Mouse (Mus musculus): ENCODE data around the gene Cbx1. TPM values are rescaled to one million over a fixed set of nuclear protein-coding genes. Genes with fewer than 3 reads are reported as not detected.
"Not testable (repeated sequence)": the region's sequence is repeated elsewhere in the genome, so short reads cannot be mapped to it uniquely, and the experiment has no call there.

Gene Cbx1
- total and polyA plus RNA-seq, 2 experiments from 2014 or later = 55.6 to 57.0 TPM

GRCm38 (mm10) chr11:96843627-96844026 lies 54.7 kb downstream of the Cbx1 start:
- H3K27me3 ChIP-seq (ENCODE audit: insufficient read depth, low read length) = no peaks in the 10 kb centered on the region
- no peaks in the 10 kb centered on the region for H3K4me1 ChIP-seq (ENCODE audit: insufficient read depth)
- no peak overlapping the region for H3K4me2 ChIP-seq (ENCODE audit: low read depth)
- H3K36me3 ChIP-seq (ENCODE audit: insufficient read depth) = no peaks in the 10 kb centered on the region
- DNase-seq (no peak), ATAC-seq (no peak)
- no peaks in the 10 kb centered on the region for H3K9me3 ChIP-seq (ENCODE audit: low read length)
- H3K4me3 ChIP-seq (ENCODE audit: low read depth, low read length) = no peak overlapping the region
- no peak overlapping the region for H3K27ac ChIP-seq (ENCODE audit: low read depth, low read length)
- TF ChIP-seq CTCF (IDR thresholded peaks at IDR 0.05; ENCODE audit: low read depth) = no peak
- H3K9ac ChIP-seq = no peak overlapping the region
- 65% methylated on average over 3 of the region's 3 CpGs for WGBS

GRCm38 (mm10) chr11:96847240-96847639 lies 58.3 kb downstream of the Cbx1 start:
- H3K9me3 ChIP-seq (ENCODE audit: low read length) = no peaks in the 10 kb centered on the region
- no peak overlapping the region for H3K4me3 ChIP-seq (ENCODE audit: low read depth, low read length)
- DNase-seq (no peak), ATAC-seq (no peak)
- no peaks in the 10 kb centered on the region for H3K36me3 ChIP-seq (ENCODE audit: insufficient read depth)
- H3K4me2 ChIP-seq (ENCODE audit: low read depth) = no peak overlapping the region
- H3K27ac ChIP-seq (ENCODE audit: low read depth, low read length) = no peak overlapping the region
- H3K9ac ChIP-seq = no peak overlapping the region
- no peaks in the 10 kb centered on the region for H3K4me1 ChIP-seq (ENCODE audit: insufficient read depth)
- peaks cover 11% of the 10 kb centered on the region for H3K27me3 ChIP-seq (ENCODE audit: insufficient read depth, low read length)
- no peak for TF ChIP-seq CTCF (IDR thresholded peaks at IDR 0.05; ENCODE audit: low read depth)
- whole genome bisulfite sequencing = 61% methylated on average over 3 of the region's 3 CpGs

- no peaks in the 10 kb centered on the region for H3K36me3 ChIP-seq (ENCODE audit: insufficient read depth)
- H3K9ac ChIP-seq = no peak overlapping the region
- ATAC-seq (no peak), DNase-seq (no peak)
- H3K4me1 ChIP-seq (ENCODE audit: insufficient read depth) = no peaks in the 10 kb centered on the region
- H3K27ac ChIP-seq (ENCODE audit: low read depth, low read length) = no peak overlapping the region
- no peaks in the 10 kb centered on the region for H3K9me3 ChIP-seq (ENCODE audit: low read length)
- H3K4me3 ChIP-seq (ENCODE audit: low read depth, low read length) = no peak overlapping the region
- H3K27me3 ChIP-seq (ENCODE audit: insufficient read depth, low read length) = peaks cover 11% of the 10 kb centered on the region
- WGBS = 50% methylated on average over 9 of the region's 9 CpGs
- no peak for TF ChIP-seq CTCF (IDR thresholded peaks at IDR 0.05; ENCODE audit: low read depth)
- no peak overlapping the region for H3K4me2 ChIP-seq (ENCODE audit: low read depth)
Measured at GRCm38 (mm10) chr11:96848694-96849093, 59.8 kb downstream of the Cbx1 start.

- ATAC-seq; H3K9me3 ChIP-seq (ENCODE audit: low read length): not testable (repeated sequence)
- 75% methylated on average over 5 of the region's 5 CpGs for WGBS
Measured at GRCm38 (mm10) chr11:96849145-96849544, 60.2 kb downstream of the Cbx1 start.

GRCm38 (mm10) chr11:96849681-96850467 lies 60.9 kb downstream of the Cbx1 start, which contains the start of gene Copz2:
Gene Copz2 (plus strand): TSS chr11:96849870.
- Histone ChIP-seq H3K27ac (ENCODE audit: low read depth, low read length) (no peak within 1 kb of the TSS), H3K4me1 (ENCODE audit: insufficient read depth) (no peaks in the 10 kb centered on the region), H3K9ac (no peak within 1 kb of the TSS), H3K36me3 (ENCODE audit: insufficient read depth) (no peaks in the 10 kb centered on the region), H3K27me3 (ENCODE audit: insufficient read depth, low read length) (peaks cover 11% of the 10 kb centered on the region), H3K4me2 (ENCODE audit: low read depth) (peak within 1 kb of the TSS; percentile 56), H3K4me3 (ENCODE audit: low read depth, low read length) (peak within 1 kb of the TSS; percentile 30), H3K9me3 (ENCODE audit: low read length) (no peaks in the 10 kb centered on the region)
- no peak for TF ChIP-seq CTCF (IDR thresholded peaks at IDR 0.05; ENCODE audit: low read depth)
- 4% methylated on average over 47 of the region's 60 CpGs for WGBS
- DNase-seq = no peak
- ATAC-seq = no peak

More at GRCm38 (mm10) chr11:96849145-96849544, 60.2 kb downstream of the Cbx1 start:
- H3K36me3 ChIP-seq (ENCODE audit: insufficient read depth); DNase-seq; H3K27ac ChIP-seq (ENCODE audit: low read depth, low read length); H3K9ac ChIP-seq; H3K4me1 ChIP-seq (ENCODE audit: insufficient read depth); H3K4me3 ChIP-seq (ENCODE audit: low read depth, low read length): not testable (repeated sequence)
- Histone ChIP-seq H3K4me2 (ENCODE audit: low read depth) (peak overlapping the region; percentile 56; the same call in 1 of the 2 replicates), H3K27me3 (ENCODE audit: insufficient read depth, low read length) (peaks cover 11% of the 10 kb centered on the region)

- H3K4me2 ChIP-seq (ENCODE audit: low read depth) = no peak overlapping the region
- no peaks in the 10 kb centered on the region for H3K4me1 ChIP-seq (ENCODE audit: insufficient read depth)
- no peak overlapping the region for H3K9ac ChIP-seq
- 78% methylated on average over 5 of the region's 5 CpGs for WGBS
- DNase-seq = no peak
- H3K27me3 ChIP-seq (ENCODE audit: insufficient read depth, low read length) = no peaks in the 10 kb centered on the region
- no peak overlapping the region for H3K4me3 ChIP-seq (ENCODE audit: low read depth, low read length)
- no peak overlapping the region for H3K27ac ChIP-seq (ENCODE audit: low read depth, low read length)
- H3K36me3 ChIP-seq (ENCODE audit: insufficient read depth) = no peaks in the 10 kb centered on the region
- ATAC-seq = no peak
- no peaks in the 10 kb centered on the region for H3K9me3 ChIP-seq (ENCODE audit: low read length)
- TF ChIP-seq CTCF (IDR thresholded peaks at IDR 0.05; ENCODE audit: low read depth) = no peak
Measured at GRCm38 (mm10) chr11:96857446-96857845, 68.5 kb downstream of the Cbx1 start.

MicroRNAs encoded within 50 kb of the gene (microRNA counts, 519-probe panel; counts per million panel counts)
- 4,270 counts per million, percentile 52 among the panel's probes with 10 or more counts for microRNA mmu-miR-152

Small RNA genes lying within 50 kb of the gene (microRNA-seq; reads per million reads assigned to microRNA genes)
- gene Mir152 = 40.1 to 48.3 reads per million in 2 experiments

Other genes starting within 250 kb of the Cbx1 start
- 59.2 and 68.8 TPM in 2 replicates for gene Snx11, start 11.6 kb upstream of the Cbx1 start, total RNA-seq (2014; rRNA removed)
- gene Snx11, start 11.6 kb upstream of the Cbx1 start, polyA plus RNA-seq (2015; fragmentation: Nextera tagmentation; extraction: Ambion mirVana) = 32.7 and 37.1 TPM in 2 replicates
- 46.5 and 57.4 TPM in 2 replicates for gene Nfe2l1, start 40.8 kb downstream of the Cbx1 start, total RNA-seq (2014; rRNA removed)
- gene Nfe2l1, start 40.8 kb downstream of the Cbx1 start, polyA plus RNA-seq (2015; fragmentation: Nextera tagmentation; extraction: Ambion mirVana) = 47.3 and 62.4 TPM in 2 replicates
- 5.8 and 7.1 TPM in 2 replicates for gene Copz2, start 60.7 kb downstream of the Cbx1 start, total RNA-seq (2014; rRNA removed)
- gene Copz2, start 60.7 kb downstream of the Cbx1 start, polyA plus RNA-seq (2015; fragmentation: Nextera tagmentation; extraction: Ambion mirVana) = 14.8 and 14.9 TPM in 2 replicates
- 54.9 and 57.7 TPM in 2 replicates for gene Cdk5rap3, start 127.4 kb downstream of the Cbx1 start, total RNA-seq (2014; rRNA removed)
- 86.4 and 88.8 TPM in 2 replicates for gene Cdk5rap3, start 127.4 kb downstream of the Cbx1 start, polyA plus RNA-seq (2015; fragmentation: Nextera tagmentation; extraction: Ambion mirVana)
- not detected in 2 replicates for gene Prr15l, start 139.0 kb downstream of the Cbx1 start, total RNA-seq (2014; rRNA removed)
- gene Prr15l, start 139.0 kb downstream of the Cbx1 start, polyA plus RNA-seq (2015; fragmentation: Nextera tagmentation; extraction: Ambion mirVana) = 0.11 TPM in 1 of 2 replicates, not detected in the other
- 26.2 and 30.3 TPM in 2 replicates for gene Pnpo, start 154.9 kb downstream of the Cbx1 start, total RNA-seq (2014; rRNA removed)
- 28.1 and 33.1 TPM in 2 replicates for gene Pnpo, start 154.9 kb downstream of the Cbx1 start, polyA plus RNA-seq (2015; fragmentation: Nextera tagmentation; extraction: Ambion mirVana)
- 1.9 and 5.0 TPM in 2 replicates for gene Sp2, start 193.8 kb downstream of the Cbx1 start, total RNA-seq (2014; rRNA removed)
- gene Sp2, start 193.8 kb downstream of the Cbx1 start, polyA plus RNA-seq (2015; fragmentation: Nextera tagmentation; extraction: Ambion mirVana) = 13.5 and 14.8 TPM in 2 replicates
- gene Sp6, start 224.3 kb downstream of the Cbx1 start, total RNA-seq (2014; rRNA removed) = 0.85 and 0.86 TPM in 2 replicates
- gene Sp6, start 224.3 kb downstream of the Cbx1 start, polyA plus RNA-seq (2015; fragmentation: Nextera tagmentation; extraction: Ambion mirVana) = 0.35 and 0.75 TPM in 2 replicates
- 14.8 and 17.9 TPM in 2 replicates for gene Scrn2, start 240.8 kb downstream of the Cbx1 start, total RNA-seq (2014; rRNA removed)
- 10.2 and 11.3 TPM in 2 replicates for gene Scrn2, start 240.8 kb downstream of the Cbx1 start, polyA plus RNA-seq (2015; fragmentation: Nextera tagmentation; extraction: Ambion mirVana)

All from forebrain, postnatal 0 days (tissue).